Mouse (Mus musculus) v-Abl transformed pro-B cells (cell line): ENCODE data around the gene Faap20.

Experiments used
- in situ Hi-C, 2 experiments: fragments of 400-800 bp; cut with MboI; formaldehyde crosslinking; loops; one replicate each; pipeline ENCODE4 v1.15.1; 2025; ENCODE audit not compliant: unreplicated experiment in 2 of 2

Faap20 gene

DNA sequence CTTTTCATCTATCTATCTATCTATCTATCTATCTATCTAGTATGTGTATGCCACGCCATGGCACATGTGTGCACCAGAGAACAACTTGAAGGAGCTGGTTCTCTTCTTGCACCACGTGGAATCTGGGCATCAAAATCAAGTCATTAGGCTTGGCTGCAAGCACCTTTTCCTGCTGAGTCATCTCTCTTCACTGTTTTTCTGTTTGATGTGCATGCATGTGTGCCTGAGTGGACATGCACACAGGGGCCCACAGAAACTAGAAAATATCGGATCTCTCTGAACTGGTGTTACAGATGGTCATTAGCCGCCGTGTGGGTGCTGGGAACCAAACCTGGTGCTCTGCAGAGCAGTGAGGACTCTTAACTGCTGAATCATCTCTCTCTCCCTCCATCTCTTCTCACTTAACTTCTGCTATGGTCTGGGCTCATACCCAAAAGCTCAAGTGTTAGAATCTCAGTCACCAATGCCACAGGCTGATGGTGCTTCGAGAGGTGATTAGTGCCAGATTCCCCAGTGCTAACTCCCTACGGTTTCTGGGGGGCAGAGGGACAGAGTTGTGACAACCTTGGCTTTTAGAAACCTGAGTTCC is 55.0 kb downstream of the Faap20 start:
- in situ Hi-C loops: loop anchor here in 1 of 2 experiments (5.0 kb wide), 1 partner anchor 207 kb away; no protein-coding TSS in a partner anchor

DNA sequence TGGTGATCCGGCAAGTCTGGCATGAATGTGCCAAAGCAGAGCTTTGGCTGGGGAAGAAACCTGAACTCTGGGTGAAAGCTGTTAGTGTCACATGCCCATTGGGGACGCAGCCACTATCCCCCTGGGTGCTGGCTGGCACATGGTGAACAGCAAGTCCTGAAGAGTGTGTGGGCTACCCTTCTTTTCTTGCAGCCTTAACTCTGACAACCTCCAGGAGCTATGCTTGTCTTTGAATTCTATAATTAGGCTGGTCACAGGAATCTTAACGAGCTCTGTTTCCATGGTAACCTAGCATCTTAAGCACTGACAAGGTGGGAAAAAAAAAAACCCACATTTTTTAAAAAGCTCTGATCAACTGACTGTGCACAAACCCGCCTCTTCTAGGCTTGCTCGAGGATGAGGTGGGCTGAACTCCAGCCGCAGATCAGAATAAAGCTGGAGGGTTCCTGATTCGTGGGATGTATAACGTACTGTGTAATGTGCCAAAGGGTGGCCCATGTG is 56.0 kb downstream of the Faap20 start:
- in situ Hi-C loops: loop anchor here in 1 of 2 experiments (5.0 kb wide), 1 partner anchor 208 kb away; no protein-coding TSS in a partner anchor
